Mouse (Mus musculus): ENCODE measurements around the gene Acoxl.
A peak's percentile ranks its signal among the peaks of the same experiment; 100 is the strongest.

Acoxl gene

GRCm38 (mm10) chr2:128123921-128124683 lies 285.4 kb downstream of the Acoxl start:
- DNase-seq, result peak; percentile 27

DNA sequence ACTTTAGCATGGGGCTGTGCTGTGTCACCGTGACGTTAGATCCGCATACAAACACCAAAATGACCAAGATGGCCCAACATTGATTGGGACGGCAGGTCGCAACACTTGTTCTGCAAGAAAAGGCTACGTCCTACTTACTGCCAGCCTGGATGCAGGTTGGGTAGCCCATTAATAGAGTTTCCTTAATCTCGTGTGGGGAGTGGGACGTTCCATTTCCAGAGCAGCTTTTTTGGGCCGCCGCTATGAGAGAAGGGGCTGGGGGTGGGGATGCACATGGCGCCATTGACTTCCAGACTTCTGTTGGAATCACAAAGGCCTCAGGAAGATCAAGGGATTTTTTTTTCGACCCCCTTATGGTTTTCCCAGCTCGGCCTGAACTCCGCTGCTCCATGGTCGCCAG lies 286.0 kb downstream of the Acoxl start:
- DNase-seq, result no peak

- peak; percentile 98 for DNase-seq
Observed at GRCm38 (mm10) chr2:128125635-128126470, 287.2 kb downstream of the Acoxl start, which contains the start of gene Bcl2l11. Gene Bcl2l11, plus strand, starts transcription at chr2:128126038.

DNA sequence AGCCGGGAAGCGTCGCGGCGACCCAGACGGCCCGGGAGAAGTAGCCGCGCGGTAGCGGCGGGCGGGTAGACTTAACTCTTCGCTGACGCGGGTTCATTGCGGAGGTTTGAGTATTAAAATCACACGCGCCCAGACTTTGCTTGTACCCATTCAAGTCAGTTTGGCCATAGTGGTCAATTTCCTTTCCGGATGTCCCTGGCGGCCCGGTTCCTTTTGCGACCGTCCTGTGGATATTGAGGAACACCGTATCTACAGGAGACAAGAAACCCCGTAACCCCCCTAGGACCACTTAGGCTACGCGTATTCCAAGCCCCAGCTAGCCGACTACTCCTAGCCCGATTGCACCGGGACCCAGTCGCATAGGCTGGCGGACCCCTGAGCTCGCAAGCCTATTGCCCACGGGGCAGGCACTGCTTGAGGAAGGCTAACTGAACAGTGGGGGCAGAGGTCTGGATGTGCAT lies 287.9 kb downstream of the Acoxl start:
- DNase-seq, result no peak

- peak; percentile 95 for DNase-seq
Observed at GRCm38 (mm10) chr2:128127121-128127671, 288.5 kb downstream of the Acoxl start.

DNA sequence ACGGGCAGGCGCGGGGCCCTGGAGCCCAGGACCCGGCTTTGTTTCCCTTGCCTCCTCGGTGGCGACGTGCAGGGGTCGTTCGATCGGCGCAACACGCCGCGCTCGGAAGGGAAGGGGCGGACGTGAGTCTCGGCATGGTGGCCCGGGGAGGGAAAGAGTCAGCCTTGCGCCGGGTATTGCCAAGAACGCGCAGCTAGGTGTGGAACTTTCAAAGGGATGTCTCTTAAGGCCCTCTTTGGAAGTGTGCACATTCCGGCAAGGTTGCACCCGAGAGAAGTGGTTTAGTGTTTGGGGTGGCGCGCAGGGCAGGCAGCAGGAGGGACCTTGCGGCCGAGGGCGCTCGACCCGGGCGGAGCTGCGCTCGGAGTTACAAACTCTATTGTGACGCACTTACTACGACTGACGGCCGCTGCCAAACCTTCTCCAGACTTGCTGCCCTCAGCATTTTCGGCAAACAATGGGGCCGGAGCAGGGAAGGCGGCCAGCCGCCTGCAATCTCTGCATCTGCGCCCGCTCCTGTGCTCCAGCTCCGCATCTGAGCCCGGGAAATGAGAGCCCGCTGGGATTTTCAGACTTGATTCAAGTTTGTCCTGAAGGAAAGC lies 289.1 kb downstream of the Acoxl start:
- DNase-seq, result no peak

DNA sequence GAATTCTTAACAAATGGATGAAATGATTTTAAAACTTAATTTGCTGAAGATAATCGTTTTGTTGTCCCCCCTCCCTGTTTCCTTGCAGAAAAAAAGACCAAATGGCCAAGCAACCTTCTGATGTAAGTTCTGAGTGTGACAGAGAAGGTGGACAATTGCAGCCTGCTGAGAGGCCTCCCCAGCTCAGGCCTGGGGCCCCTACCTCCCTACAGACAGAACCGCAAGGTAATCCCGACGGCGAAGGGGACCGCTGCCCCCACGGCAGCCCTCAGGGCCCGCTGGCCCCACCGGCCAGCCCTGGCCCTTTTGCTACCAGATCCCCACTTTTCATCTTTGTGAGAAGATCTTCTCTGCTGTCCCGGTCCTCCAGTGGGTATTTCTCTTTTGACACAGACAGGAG lies 289.9 kb downstream of the Acoxl start:
- DNase-seq, result no peak

- no peak for DNase-seq
Observed at GRCm38 (mm10) chr2:128131503-128131902, 292.8 kb downstream of the Acoxl start.

DNA sequence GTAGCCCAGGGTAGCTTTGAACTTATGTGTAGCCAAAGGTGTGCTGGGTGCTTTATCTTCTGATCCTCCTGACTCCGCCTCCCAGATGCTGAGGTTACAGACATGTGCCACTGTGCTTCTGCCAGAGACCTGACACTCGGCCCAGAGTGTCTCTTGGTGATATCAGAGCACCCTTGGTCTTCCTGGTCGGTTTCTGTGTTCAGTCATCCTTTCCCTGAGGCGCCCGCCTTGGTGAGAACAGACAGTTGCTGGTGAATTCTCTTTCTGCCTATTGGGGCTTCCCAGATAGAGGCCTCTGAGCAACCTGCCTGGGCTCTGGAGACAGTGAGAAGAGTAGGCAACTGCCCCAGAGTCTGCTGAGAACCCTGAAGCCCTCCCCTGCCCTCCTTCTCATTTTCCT lies 294.0 kb downstream of the Acoxl start:
- DNase-seq, result no peak

DNA sequence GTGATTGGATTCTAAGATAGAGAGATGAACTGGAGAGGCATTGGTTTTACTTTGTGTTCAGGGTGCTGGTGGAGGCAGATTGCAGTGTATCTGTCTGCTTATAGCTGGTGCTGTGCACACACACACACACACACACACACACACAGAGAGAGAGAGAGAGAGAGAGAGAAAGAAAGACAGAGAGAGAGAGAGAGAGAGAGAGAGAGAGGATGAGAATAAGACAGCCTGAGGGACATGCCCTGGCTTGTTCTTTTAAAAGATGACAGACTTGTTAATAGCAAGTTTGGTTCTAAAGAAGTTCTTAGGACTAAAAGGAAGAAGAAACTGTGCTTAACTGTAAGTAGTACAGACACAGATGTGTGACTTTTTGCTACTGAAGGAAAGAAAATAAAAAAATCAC lies 295.2 kb downstream of the Acoxl start:
- DNase-seq, result no peak

GRCm38 (mm10) chr2:128134474-128134873 lies 295.8 kb downstream of the Acoxl start:
- DNase-seq, result no peak

DNA sequence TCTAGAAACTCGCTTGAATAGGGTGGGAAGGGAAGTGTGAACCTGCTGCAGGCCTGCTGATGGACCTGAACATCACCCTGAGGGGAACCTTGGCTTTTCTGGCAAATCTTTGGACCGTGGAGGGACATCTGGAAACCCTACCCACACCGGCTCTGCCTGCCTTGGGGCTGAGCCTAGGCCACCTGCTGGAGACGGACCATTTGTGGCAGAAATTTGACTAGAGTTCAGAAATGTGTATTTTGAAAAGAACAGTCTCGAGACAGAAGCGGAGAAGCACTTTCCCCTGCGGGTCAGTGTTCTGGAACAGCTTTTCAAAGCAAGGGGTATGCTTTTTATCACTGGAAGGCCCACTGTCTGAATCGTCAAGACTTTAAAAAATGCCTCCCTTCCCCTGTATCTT lies 296.3 kb downstream of the Acoxl start:
- no peak for DNase-seq

DNA sequence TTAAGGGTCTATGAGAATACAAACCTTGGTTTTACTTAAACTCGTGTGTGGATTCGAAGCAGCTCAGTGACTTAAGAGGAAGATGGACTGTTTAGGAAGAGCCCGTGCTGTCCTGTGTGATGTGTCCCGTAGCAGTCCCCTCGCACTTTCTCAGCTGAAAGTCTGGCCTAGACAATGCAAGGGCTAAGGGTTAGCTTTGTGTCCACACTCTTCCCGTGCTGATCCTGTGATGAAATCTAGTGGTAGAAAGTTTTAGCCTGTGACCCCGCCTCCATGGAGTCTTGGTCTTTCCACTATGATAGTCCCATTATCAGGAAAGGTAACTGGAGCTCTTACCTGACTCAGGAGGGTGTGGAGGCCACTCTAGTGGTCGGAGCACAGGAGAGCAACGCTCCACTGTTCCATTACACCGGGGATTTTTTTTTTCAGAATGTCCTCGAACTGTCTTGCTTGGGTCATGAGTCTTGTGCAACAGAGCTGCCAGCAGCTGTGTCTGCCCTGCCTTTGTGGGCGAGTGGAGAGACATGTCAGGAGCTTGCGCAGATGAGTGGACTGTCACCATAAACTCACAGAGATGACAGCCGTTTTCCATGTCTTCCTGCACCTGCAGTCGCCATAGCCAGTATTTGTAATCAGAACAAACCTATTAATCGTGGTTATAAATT lies 298.2 kb downstream of the Acoxl start:
- DNase-seq, result no peak

- DNase-seq, result no peak
Observed at GRCm38 (mm10) chr2:128137480-128138276, 299.0 kb downstream of the Acoxl start.

GRCm38 (mm10) chr2:128138924-128139323 lies 300.2 kb downstream of the Acoxl start:
- DNase-seq, result no peak

DNA sequence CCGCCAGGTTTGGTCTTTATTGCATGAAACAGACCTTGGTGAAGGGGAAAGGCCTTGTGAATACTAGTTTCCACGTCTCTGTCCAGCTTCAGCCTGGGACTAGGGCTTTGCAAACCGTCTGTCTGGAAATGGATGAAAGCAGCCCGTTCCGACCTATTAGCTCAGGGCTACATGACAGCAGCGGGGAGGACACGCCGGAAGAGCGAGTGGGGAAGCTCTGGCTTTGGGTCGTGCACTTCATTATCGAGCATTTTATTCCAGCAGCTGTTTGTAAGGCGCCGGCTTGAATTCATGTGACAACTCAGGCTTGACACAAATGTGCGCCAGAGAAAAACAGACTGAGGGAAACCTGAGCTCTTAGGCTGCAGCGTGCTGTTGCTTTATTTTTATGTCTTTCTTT lies 301.1 kb downstream of the Acoxl start:
- DNase-seq, result no peak

- no peak for DNase-seq
Observed at GRCm38 (mm10) chr2:128140183-128140582, 301.5 kb downstream of the Acoxl start.

DNA sequence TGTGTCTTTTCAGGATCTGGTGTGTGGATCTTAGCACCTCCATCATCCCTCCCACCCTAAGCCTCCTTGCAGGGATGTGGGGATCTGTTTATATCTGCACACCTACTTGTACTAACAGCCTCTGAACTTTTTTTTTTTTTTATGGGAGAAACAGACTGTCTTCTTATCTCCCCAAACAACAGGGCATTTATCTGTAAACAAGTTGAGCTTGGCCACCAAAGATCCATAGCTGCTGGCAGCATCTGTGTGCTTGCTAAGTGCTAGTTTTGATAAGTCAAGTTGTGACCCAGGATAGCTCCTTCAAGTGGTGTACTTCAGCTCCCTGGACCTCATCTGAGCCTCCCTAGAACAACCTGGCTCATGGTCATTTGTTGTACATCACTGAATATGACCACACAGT lies 305.3 kb downstream of the Acoxl start:
- DNase-seq, result no peak

DNA sequence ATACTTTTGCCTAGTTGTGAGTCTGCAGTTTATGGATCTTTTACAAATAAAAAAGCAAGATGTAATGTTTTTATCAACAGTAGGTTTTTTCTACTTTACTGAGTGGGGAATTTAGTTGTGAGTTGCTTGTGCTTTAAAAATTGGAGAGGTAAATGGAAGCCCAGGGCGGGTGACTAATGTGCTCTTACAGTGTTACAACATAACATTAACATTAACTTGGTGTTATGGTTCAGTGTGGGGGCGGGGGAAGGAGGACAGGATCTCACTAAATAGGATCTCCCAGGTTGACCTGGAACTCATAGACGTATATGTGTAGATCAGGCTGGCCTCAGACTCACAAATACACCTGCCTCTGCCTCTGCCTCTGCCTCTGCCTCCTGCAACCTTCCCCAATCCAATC lies 306.8 kb downstream of the Acoxl start:
- no peak for DNase-seq

GRCm38 (mm10) chr2:128149596-128149995 lies 310.9 kb downstream of the Acoxl start:
- DNase-seq, result no peak

DNA sequence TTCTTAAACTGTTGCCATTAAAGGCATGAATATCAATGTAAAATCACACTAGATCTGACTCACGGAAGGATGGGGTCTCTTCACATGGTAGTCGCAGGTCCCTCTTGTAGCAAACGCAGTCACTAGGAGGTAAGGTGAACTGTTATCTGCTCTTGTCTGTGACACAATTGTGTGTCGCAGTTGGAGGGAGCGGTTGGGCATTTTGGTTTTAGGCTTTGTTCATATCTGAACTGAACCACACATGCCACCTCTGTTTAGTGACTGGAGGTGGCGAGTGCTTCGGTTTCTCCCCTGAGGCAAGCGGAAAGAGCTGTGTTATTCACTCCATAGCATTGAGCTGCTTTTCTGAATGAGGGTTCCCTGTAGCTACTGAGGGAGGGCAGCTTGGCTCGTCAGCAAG lies 313.5 kb downstream of the Acoxl start:
- no peak for DNase-seq
